Mouse (Mus musculus): ENCODE data around the gene Rpp14.

GRCm38 (mm10) chr14:8113616-8114015 is 33.4 kb downstream of the Rpp14 start:
- TF ChIP-seq CTCF (IDR thresholded peaks at IDR 0.05; ENCODE audit: low read depth, low read length) (no peak), TAL1 (conservative IDR thresholded peaks at IDR 0.05; ENCODE audit: low read depth, low read length) (no peak), GATA1 (IDR thresholded peaks at IDR 0.05; ENCODE audit: borderline replicate concordance, low read length) (no peak), POLR2AphosphoS5 (IDR thresholded peaks at IDR 0.05; ENCODE audit: insufficient replicate concordance, low read depth, low read length) (no peak)

All from G1E (cell line).